Mouse (Mus musculus) layer of hippocampus, postnatal 14 days (tissue): Measurements from ENCODE around the gene Lrig1. TPM values are rescaled to one million over a fixed set of nuclear protein-coding genes. Genes with fewer than 3 reads are reported as not detected.
A peak's percentile ranks its signal among the peaks of the same experiment; 100 is the strongest.

Experiments
- DNase-seq, 2 experiments: peaks; one replicate each; pipeline ENCODE4 v3.0.0; 2021 to 2022; ENCODE audit warnings: low spot score in 2 of 2, mixed read lengths in 1 of 2
- total RNA-seq, 2 experiments: library from RNA; stranded (reverse); gene quantifications; 2 replicates each; pipeline ENCODE4 v1.2.3; 2021

Lrig1 gene
- total RNA-seq, 2 experiments from 2014 or later, result 33.2 to 34.9 TPM

- DNase-seq, result no peak
These were observed 74.1 kb downstream of the Lrig1 start for GRCm38 (mm10) chr6:94625896-94626295.

GRCm38 (mm10) chr6:94624543-94624942, 75.4 kb downstream of the Lrig1 start:
- no peak for DNase-seq

GRCm38 (mm10) chr6:94622983-94623382, 77.0 kb downstream of the Lrig1 start:
- peak; percentile 50 to 76 for DNase-seq

- DNase-seq, result no peak
These were observed 79.1 kb downstream of the Lrig1 start for GRCm38 (mm10) chr6:94620801-94621301.

GRCm38 (mm10) chr6:94620287-94620686, 79.7 kb downstream of the Lrig1 start:
- DNase-seq, result no peak

GRCm38 (mm10) chr6:94618671-94619070, 81.3 kb downstream of the Lrig1 start:
- no peak for DNase-seq

GRCm38 (mm10) chr6:94615936-94616335, 84.0 kb downstream of the Lrig1 start:
- DNase-seq, result no peak

- DNase-seq, result no peak
These were observed 85.6 kb downstream of the Lrig1 start for GRCm38 (mm10) chr6:94614346-94614745.

- DNase-seq, result no peak
These were observed 86.6 kb downstream of the Lrig1 start for GRCm38 (mm10) chr6:94613235-94613895.

- no peak for DNase-seq
These were observed 95.4 kb downstream of the Lrig1 start for GRCm38 (mm10) chr6:94604546-94604945.

- DNase-seq, result no peak
These were observed 95.9 kb downstream of the Lrig1 start for GRCm38 (mm10) chr6:94604072-94604471.

GRCm38 (mm10) chr6:94601811-94602210, 98.1 kb downstream of the Lrig1 start:
- DNase-seq, result no peak

- DNase-seq, result peak in 1 of 2 experiments; percentile 28
These were observed 98.9 kb downstream of the Lrig1 start for GRCm38 (mm10) chr6:94601101-94601500.

- no peak for DNase-seq
These were observed 100.9 kb downstream of the Lrig1 start for GRCm38 (mm10) chr6:94599016-94599415.

GRCm38 (mm10) chr6:94598421-94598820, 101.5 kb downstream of the Lrig1 start:
- no peak for DNase-seq

GRCm38 (mm10) chr6:94596761-94597485, 103.0 kb downstream of the Lrig1 start:
- DNase-seq, result no peak

- DNase-seq, result no peak
These were observed 103.8 kb downstream of the Lrig1 start for GRCm38 (mm10) chr6:94596051-94596760.

- no peak for DNase-seq
These were observed 104.8 kb downstream of the Lrig1 start for GRCm38 (mm10) chr6:94595206-94595605.

GRCm38 (mm10) chr6:94594711-94595110, 105.2 kb downstream of the Lrig1 start:
- DNase-seq, result no peak

GRCm38 (mm10) chr6:94594096-94594665, 105.8 kb downstream of the Lrig1 start:
- DNase-seq, result no peak

- no peak for DNase-seq
These were observed 107.2 kb downstream of the Lrig1 start for GRCm38 (mm10) chr6:94592710-94593109.

GRCm38 (mm10) chr6:94592243-94592642, 107.7 kb downstream of the Lrig1 start:
- DNase-seq, result no peak
